Mouse (Mus musculus) heart, embryonic 13.5 days (tissue): ENCODE measurements at regions not wholly inside any gene's neighbourhood (a gene's known extent, or its start where the extent isn't known, plus 50 kb on each side); places are given as distances from the start of the nearest gene placed in this dataset.
"Not testable (repeated sequence)": the region's sequence is repeated elsewhere in the genome, so short reads cannot be mapped to it uniquely, and the experiment has no call there.

Source experiments
- ATAC-seq: fragments of 200-750 bp; cut with Nextera tagmentation; 2 replicates; pipeline ENCODE4 v1.8.0; 2017; ENCODE audit warnings: moderate TSS enrichment; ENCODE audit not compliant: insufficient number of reproducible peaks, low FRiP score, low TSS enrichment; ENCODE audit errors: extremely low read depth
- H3K27ac ChIP-seq: fragments of 300-500 bp; sonication (generic); replicated peaks from 2 replicates; pipeline ENCODE4 v1.5.1; 2015; ENCODE audit warnings: moderate library complexity, mild to moderate bottlenecking, inconsistent platforms
- H3K27me3 ChIP-seq: fragments of 300-500 bp; sonication (generic); replicated peaks from 2 replicates; pipeline ENCODE4 v1.6.1; 2015; ENCODE audit warnings: mild to moderate bottlenecking, inconsistent platforms
- H3K36me3 ChIP-seq: fragments of 300-500 bp; sonication (generic); 2 replicates; pipeline ENCODE4 v1.6.1; 2015; ENCODE audit warnings: mild to moderate bottlenecking, inconsistent platforms
- H3K4me1 ChIP-seq: fragments of 300-500 bp; sonication (generic); 2 replicates; pipeline ENCODE4 v1.6.1; 2015; ENCODE audit warnings: inconsistent platforms
- H3K4me2 ChIP-seq: fragments of 300-500 bp; sonication (generic); 2 replicates; pipeline ENCODE4 v1.6.1; 2015; ENCODE audit warnings: inconsistent platforms, mild to moderate bottlenecking, moderate library complexity
- H3K4me3 ChIP-seq: fragments of 300-500 bp; sonication (generic); 2 replicates; pipeline ENCODE4 v1.5.1; 2015; ENCODE audit warnings: moderate library complexity, mild to moderate bottlenecking, inconsistent platforms
- H3K9ac ChIP-seq: fragments of 300-500 bp; sonication (generic); 2 replicates; pipeline ENCODE4 v1.6.1; 2015; ENCODE audit warnings: inconsistent platforms, mild to moderate bottlenecking, moderate library complexity
- H3K9me3 ChIP-seq: fragments of 300-500 bp; sonication (generic); 2 replicates; pipeline ENCODE4 v1.6.1; 2016; ENCODE audit warnings: inconsistent platforms
- WGBS: fragments of 180-500 bp; shearing (Covaris S2); methylation state at CpG from one replicate; pipeline ENCODE4 v1.1.7; 2015; ENCODE audit warnings: mixed read lengths; 5-methylcytosine and 5-hydroxymethylcytosine counted together

- ATAC-seq, result no peak
- Histone ChIP-seq H3K27me3 (peaks cover 31% of the 10 kb centered on the region), H3K4me1 (no peaks in the 10 kb centered on the region), H3K9me3 (no peaks in the 10 kb centered on the region), H3K9ac (no peak overlapping the region), H3K4me3 (no peak overlapping the region), H3K27ac (no peak overlapping the region), H3K4me2 (peak overlapping the region; percentile 35), H3K36me3 (no peaks in the 10 kb centered on the region)
- 10% methylated on average over 11 of the region's 11 CpGs for WGBS
Measured at GRCm38 (mm10) chr5:101365364-101365763, 299.4 kb downstream of the Nkx6-1 start.

DNA sequence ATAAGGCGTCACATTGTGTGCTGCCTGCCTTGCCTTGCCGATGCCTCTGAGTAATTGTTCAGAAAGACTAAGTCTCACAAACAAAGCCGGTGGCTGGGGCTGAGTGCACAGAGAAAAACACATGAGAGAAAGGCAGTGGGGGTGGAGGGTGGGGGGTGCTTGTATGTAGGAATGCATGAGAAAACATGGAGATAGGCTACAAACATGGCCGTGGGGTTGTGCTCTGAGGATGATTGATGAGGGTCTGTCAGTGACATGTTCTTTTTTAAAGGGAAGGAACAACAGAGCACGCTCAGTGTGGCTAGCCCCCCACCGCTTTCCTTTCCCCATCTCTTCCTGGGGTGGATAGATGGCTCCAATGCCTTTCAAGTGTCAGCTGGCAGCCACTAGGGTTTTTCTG lies 304.8 kb downstream of the Nkx6-1 start:
- ATAC-seq, result no peak
- 54% methylated on average over 6 of the region's 6 CpGs for WGBS
- Histone ChIP-seq H3K9me3 (no peaks in the 10 kb centered on the region), H3K9ac (no peak overlapping the region), H3K4me3 (no peak overlapping the region), H3K36me3 (no peaks in the 10 kb centered on the region), H3K4me1 (no peaks in the 10 kb centered on the region), H3K27ac (no peak overlapping the region), H3K4me2 (no peak overlapping the region), H3K27me3 (peaks cover 5% of the 10 kb centered on the region)

DNA sequence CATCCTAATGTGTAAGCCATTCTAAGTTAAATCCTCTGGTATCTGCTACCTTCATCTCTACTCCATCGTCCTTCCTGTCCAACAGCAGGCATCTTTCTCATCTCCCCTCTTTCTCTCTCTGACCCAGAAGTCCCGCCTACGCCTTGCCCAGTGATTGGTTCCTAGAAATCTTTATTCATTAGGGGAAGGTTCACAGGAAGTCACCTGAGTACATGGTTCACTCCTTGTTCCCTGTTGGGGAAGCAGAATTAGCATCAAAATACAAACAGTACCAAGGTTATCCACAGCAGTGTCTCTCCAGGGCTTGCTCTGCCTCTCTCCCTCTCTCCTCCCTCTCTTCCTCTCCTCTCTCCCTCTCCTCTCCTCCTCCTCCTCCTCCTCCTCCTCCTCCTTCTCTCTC lies 319.4 kb downstream of the Nkx6-1 start:
- H3K27ac ChIP-seq, result no peak overlapping the region
- H3K4me2 ChIP-seq, result no peak overlapping the region
- no peaks in the 10 kb centered on the region for H3K27me3 ChIP-seq
- 0 out of 2 replicates have a peak, but pooled peaks cover 3% of the 10 kb centered on the region for H3K9me3 ChIP-seq
- no peak overlapping the region for H3K4me3 ChIP-seq
- ATAC-seq, result no peak
- WGBS, result 68% methylated on average over 3 of the region's 3 CpGs
- H3K36me3 ChIP-seq, result no peaks in the 10 kb centered on the region
- H3K9ac ChIP-seq, result no peak overlapping the region
- H3K4me1 ChIP-seq, result no peaks in the 10 kb centered on the region

GRCm38 (mm10) chr5:101336361-101336760 lies 328.4 kb downstream of the Nkx6-1 start:
- H3K4me3 ChIP-seq, H3K27ac ChIP-seq, H3K4me1 ChIP-seq, H3K27me3 ChIP-seq, H3K36me3 ChIP-seq, H3K9ac ChIP-seq, H3K4me2 ChIP-seq, H3K9me3 ChIP-seq, ATAC-seq: not testable (repeated sequence)
- 77% methylated on average over 1 of the region's 1 CpGs for WGBS

GRCm38 (mm10) chr5:101331825-101332224 lies 333.0 kb downstream of the Nkx6-1 start:
- no peak overlapping the region for H3K4me3 ChIP-seq
- H3K27me3 ChIP-seq, result no peaks in the 10 kb centered on the region
- WGBS, result 82% methylated on average over 10 of the region's 10 CpGs
- H3K9ac ChIP-seq, result no peak overlapping the region
- no peaks in the 10 kb centered on the region for H3K9me3 ChIP-seq
- ATAC-seq, result no peak
- H3K4me2 ChIP-seq, result no peak overlapping the region
- H3K4me1 ChIP-seq, result no peaks in the 10 kb centered on the region
- H3K27ac ChIP-seq, result no peak overlapping the region
- no peaks in the 10 kb centered on the region for H3K36me3 ChIP-seq

GRCm38 (mm10) chr5:101326122-101326521 lies 338.7 kb downstream of the Nkx6-1 start:
- Histone ChIP-seq H3K9me3 (no peaks in the 10 kb centered on the region), H3K9ac (no peak overlapping the region), H3K4me2 (no peak overlapping the region), H3K4me3 (no peak overlapping the region), H3K4me1 (no peaks in the 10 kb centered on the region), H3K27me3 (no peaks in the 10 kb centered on the region; the same call in 1 of the 2 replicates), H3K27ac (no peak overlapping the region), H3K36me3 (no peaks in the 10 kb centered on the region)
- ATAC-seq, result no peak
- WGBS, result 46% methylated on average over 4 of the region's 4 CpGs

DNA sequence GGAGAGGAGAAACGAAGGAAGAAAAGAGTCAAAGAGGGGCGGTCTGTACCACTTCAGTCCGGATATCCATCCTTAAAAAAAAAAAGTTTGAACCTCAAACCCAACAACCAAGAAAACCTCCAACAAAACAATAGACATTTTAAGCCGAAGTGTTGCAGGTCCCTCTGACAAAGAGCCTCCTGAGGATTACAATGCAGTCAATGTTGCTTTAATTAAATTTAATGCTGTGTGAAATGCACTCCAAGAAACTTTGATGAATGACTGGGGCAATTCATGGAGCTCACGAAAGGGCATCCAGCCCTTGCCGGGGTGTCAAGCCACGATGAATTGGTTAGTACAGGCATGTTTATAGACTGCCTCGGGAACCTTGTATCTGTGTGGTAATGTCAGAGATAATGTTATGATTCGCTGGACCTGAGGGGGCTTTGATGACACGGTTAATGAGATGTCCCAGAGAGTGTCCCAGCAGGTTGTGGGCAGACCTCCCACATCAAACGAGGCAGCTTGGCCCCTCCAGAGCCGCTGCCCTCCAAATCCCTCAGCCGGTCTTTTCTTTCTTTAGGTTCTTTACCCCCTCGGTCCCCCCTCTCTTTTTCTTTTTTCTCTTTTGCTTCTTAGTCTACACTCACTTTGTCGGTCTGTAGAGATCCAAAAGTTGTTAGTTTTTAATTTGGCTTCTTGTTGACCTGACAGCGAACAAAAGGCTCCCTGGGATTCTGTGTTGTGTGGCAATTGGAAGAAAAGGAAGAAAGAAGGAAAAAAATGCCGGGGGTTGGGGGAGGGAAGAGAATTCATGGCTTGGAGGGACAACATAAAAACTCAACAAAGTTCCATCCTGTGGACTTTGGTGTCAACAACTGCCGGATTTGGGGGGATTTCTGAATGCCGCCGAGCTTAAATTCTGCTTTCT lies 341.5 kb downstream of the Nkx6-1 start:
- WGBS, result 24% methylated on average over 20 of the region's 20 CpGs
- Histone ChIP-seq H3K4me1 (no peaks in the 10 kb centered on the region), H3K9me3 (no peaks in the 10 kb centered on the region), H3K36me3 (no peaks in the 10 kb centered on the region), H3K27me3 (no peaks in the 10 kb centered on the region; the same call in 1 of the 2 replicates), H3K4me2 (no peak overlapping the region), H3K9ac (no peak overlapping the region), H3K27ac (no peak overlapping the region), H3K4me3 (no peak overlapping the region)
- no peak for ATAC-seq

DNA sequence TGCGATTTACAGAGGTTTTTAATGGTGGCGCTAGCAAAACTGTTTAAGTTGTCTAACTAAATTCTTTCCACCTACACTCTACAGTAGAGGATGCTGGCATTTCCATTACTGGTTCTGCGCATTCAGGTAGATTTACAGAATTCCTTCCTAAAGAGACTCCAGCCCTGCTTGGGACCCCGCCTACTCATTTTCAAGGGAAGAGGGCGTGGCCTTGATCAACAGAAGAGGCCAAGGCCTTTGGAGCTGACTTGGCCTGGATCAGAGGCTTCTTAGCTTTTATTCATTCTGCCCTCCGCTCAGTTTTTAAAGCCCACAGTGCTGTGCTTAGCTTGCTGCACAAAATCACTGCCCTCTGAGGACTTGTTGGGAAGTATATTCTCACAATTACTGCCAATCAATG lies 364.8 kb downstream of the Nkx6-1 start:
- 74% methylated on average over 6 of the region's 6 CpGs for WGBS

GRCm38 (mm10) chr5:101298411-101298810 lies 366.4 kb downstream of the Nkx6-1 start:
- 68% methylated on average over 4 of the region's 4 CpGs for WGBS
- no peaks in the 10 kb centered on the region for H3K36me3 ChIP-seq
- no peaks in the 10 kb centered on the region for H3K9me3 ChIP-seq
- ATAC-seq, result no peak
- H3K9ac ChIP-seq, result no peak overlapping the region
- H3K27me3 ChIP-seq, result no peaks in the 10 kb centered on the region
- H3K4me2 ChIP-seq, result no peak overlapping the region
- no peak overlapping the region for H3K4me3 ChIP-seq
- H3K4me1 ChIP-seq, result no peaks in the 10 kb centered on the region
- no peak overlapping the region for H3K27ac ChIP-seq

More for the DNA sequence above, 364.8 kb downstream of the Nkx6-1 start:
- Histone ChIP-seq H3K9me3 (no peaks in the 10 kb centered on the region), H3K27me3 (no peaks in the 10 kb centered on the region), H3K4me2 (no peak overlapping the region), H3K9ac (no peak overlapping the region), H3K27ac (no peak overlapping the region), H3K36me3 (no peaks in the 10 kb centered on the region), H3K4me1 (no peaks in the 10 kb centered on the region), H3K4me3 (no peak overlapping the region)
- no peak for ATAC-seq

- no peaks in the 10 kb centered on the region for H3K9me3 ChIP-seq
- no peak overlapping the region for H3K4me2 ChIP-seq
- no peak overlapping the region for H3K4me3 ChIP-seq
- no peaks in the 10 kb centered on the region for H3K27me3 ChIP-seq
- H3K4me1 ChIP-seq, result no peaks in the 10 kb centered on the region
- ATAC-seq, result no peak
- H3K36me3 ChIP-seq, result no peaks in the 10 kb centered on the region
- 71% methylated on average over 5 of the region's 5 CpGs for WGBS
- H3K27ac ChIP-seq, result no peak overlapping the region
- no peak overlapping the region for H3K9ac ChIP-seq
Measured at GRCm38 (mm10) chr5:101297511-101298102, 367.2 kb downstream of the Nkx6-1 start.

DNA sequence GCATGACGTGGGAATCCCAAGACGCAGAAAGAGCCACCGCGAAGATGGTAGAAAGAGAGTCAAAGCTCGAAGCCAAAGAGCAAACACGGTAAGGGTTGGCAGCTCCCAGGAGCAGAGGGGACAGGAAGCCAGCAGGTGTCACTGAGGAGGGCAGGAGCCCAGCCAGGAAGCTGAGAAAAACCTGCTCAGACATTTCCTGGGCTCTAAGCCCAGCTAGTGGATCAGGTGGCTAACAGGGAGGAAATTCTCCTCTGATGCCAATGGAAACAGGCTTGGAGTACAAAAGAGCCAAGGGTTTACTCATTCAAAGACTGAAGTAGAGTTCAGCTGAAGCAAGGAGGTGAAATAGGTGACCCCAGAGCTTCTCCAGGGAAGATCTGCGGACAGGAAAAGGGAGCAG lies 368.9 kb downstream of the Nkx6-1 start:
- ATAC-seq, result no peak
- Histone ChIP-seq H3K9ac (no peak overlapping the region), H3K36me3 (no peaks in the 10 kb centered on the region), H3K9me3 (no peaks in the 10 kb centered on the region), H3K4me3 (no peak overlapping the region), H3K27me3 (no peaks in the 10 kb centered on the region), H3K4me2 (no peak overlapping the region), H3K4me1 (no peaks in the 10 kb centered on the region), H3K27ac (no peak overlapping the region)
- 62% methylated on average over 7 of the region's 7 CpGs for WGBS

- H3K36me3 ChIP-seq, result no peaks in the 10 kb centered on the region
- 36% methylated on average over 3 of the region's 3 CpGs for WGBS
- no peak for ATAC-seq
- H3K27me3 ChIP-seq, result no peaks in the 10 kb centered on the region
- no peak overlapping the region for H3K4me3 ChIP-seq
- H3K9ac ChIP-seq, result no peak overlapping the region
- no peaks in the 10 kb centered on the region for H3K9me3 ChIP-seq
- no peak overlapping the region for H3K4me2 ChIP-seq
- H3K27ac ChIP-seq, result no peak overlapping the region
- H3K4me1 ChIP-seq, result no peaks in the 10 kb centered on the region
Measured at GRCm38 (mm10) chr5:101294031-101294430, 370.8 kb downstream of the Nkx6-1 start.
